Mouse (Mus musculus) embryonic fibroblast, embryonic 13.5 days (primary cell): ENCODE data around the gene Pnkp. TPM values are rescaled to one million over a fixed set of nuclear protein-coding genes. Genes with fewer than 3 reads are reported as not detected.

Source experiments
- H3K27ac ChIP-seq: 2 replicates; pipeline ENCODE4 v1.5.1; 2012; ENCODE audit warnings: low read length, control low read depth, inconsistent platforms; ENCODE audit not compliant: insufficient read depth
- H3K4me1 ChIP-seq: 2 replicates; pipeline ENCODE4 v1.6.1; 2011; ENCODE audit warnings: low read length; ENCODE audit not compliant: control insufficient read depth, insufficient read depth
- H3K4me3 ChIP-seq: 2 replicates; pipeline ENCODE4 v1.5.1; 2011; ENCODE audit warnings: mild to moderate bottlenecking, control low read depth, low read length; ENCODE audit not compliant: insufficient read depth
- CTCF ChIP-seq: IDR thresholded peaks from 2 replicates; pipeline ENCODE4 v1.5.1; 2011; ENCODE audit warnings: mild to moderate bottlenecking, control low read depth, low read length, moderate library complexity, borderline replicate concordance; ENCODE audit not compliant: insufficient read depth
- POLR2A ChIP-seq: IDR thresholded peaks from 2 replicates; pipeline ENCODE4 v1.6.1; 2011; ENCODE audit warnings: low read depth, mild to moderate bottlenecking, control low read depth, low read length, moderate library complexity
- polyA plus RNA-seq: library from polyadenylated mRNA; stranded (reverse); fragments of >200 nt; gene quantifications from 2 replicates; pipeline ENCODE4 v1.2.4, GENCODE M21; 2011; ENCODE audit warnings: low read depth; ENCODE audit not compliant: missing spikeins, insufficient read length

The Pnkp gene
- polyA plus RNA-seq, 1 experiment: 24.7 TPM

DNA sequence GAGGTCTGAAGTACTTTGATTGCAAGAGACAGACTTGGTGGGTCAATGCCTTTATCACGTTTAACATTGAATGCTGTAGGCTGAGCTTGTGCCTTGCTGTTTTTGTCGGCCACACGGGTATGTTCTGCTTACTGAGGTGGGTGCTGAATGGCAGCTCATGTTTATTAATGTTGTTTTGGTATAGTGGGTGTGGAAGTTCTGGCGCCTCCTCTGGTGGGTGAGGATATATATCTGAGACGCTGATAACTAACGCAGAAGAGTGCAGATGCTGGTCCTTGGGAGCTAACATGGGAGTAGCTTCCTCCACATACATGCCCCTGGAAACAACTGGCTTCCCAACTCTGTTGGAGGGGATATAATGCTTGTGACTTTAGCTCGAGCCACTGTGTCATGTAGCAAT is 33.5 kb upstream of the Pnkp start:
- no peak for TF ChIP-seq CTCF
- no peak for TF ChIP-seq POLR2A
- no peak overlapping the region for H3K27ac ChIP-seq
- peaks cover 29% of the 10 kb centered on the region for H3K4me1 ChIP-seq
- H3K4me3 ChIP-seq: no peak overlapping the region

DNA sequence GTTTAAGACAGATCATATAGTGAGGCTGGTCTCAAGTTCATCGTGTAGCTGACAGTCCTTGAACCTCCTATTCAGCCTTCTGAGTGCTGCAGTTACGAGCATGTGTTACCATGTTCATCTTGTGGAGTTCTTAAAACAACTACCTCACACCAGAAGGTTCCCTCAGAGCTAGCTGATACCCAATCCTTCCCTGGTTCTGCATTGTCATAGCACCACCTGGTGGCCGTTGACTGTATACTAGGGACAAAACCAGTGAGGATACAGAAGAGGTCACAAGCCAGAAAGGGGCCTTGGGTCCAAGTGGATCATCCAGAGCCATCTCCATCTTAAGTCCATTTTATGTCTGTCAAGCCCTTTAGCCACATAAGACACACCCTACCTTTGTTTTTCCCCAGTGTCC is 32.1 kb upstream of the Pnkp start:
- Histone ChIP-seq H3K27ac (no peak overlapping the region), H3K4me3 (no peak overlapping the region), H3K4me1 (peaks cover 24% of the 10 kb centered on the region)
- TF ChIP-seq CTCF: peak; percentile 44; the same call in 1 of the 2 replicates
- TF ChIP-seq POLR2A: no peak

DNA sequence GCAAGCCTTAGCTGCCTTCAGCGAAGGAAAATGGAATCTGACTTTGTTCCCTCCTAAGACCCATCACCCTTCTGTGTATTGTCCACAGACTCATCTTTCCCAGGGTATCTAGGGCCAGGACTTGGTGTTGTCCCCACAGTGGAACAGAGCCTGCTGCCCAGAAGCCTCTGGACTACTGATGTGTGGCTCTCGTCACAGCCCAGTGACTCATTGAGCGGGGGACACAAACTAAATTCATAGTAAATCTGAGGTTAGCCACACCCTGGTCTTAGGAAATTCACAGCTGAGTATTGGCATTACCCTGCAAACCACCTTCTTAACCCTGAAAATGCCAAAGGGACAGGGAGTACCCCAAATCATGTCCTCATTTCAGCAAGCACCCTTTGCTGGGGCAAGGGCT is 30.2 kb upstream of the Pnkp start:
- H3K27ac ChIP-seq: no peak overlapping the region; the same call in 1 of the 2 replicates
- no peak for TF ChIP-seq POLR2A
- TF ChIP-seq CTCF: no peak
- H3K4me3 ChIP-seq: no peak overlapping the region
- H3K4me1 ChIP-seq: peaks cover 15% of the 10 kb centered on the region

DNA sequence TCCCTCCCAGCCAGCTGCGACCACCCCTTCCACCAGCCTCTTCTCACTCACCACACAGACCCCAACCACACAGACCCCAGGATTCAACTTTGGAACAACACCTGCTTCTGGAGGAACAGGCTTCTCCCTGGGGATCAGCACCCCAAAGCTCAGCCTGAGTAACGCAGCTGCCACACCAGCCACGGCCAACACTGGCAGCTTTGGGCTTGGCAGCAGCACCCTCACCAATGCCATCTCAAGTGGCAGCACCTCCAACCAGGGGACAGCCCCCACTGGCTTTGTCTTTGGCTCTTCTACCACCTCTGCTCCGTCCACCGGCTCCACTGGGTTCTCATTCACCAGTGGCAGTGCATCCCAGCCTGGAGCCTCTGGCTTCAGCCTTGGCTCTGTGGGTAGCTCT is 28.2 kb upstream of the Pnkp start:
- Histone ChIP-seq H3K4me1 (peaks cover 15% of the 10 kb centered on the region), H3K27ac (no peak overlapping the region), H3K4me3 (no peak overlapping the region)
- no peak for TF ChIP-seq POLR2A
- TF ChIP-seq CTCF: no peak

DNA sequence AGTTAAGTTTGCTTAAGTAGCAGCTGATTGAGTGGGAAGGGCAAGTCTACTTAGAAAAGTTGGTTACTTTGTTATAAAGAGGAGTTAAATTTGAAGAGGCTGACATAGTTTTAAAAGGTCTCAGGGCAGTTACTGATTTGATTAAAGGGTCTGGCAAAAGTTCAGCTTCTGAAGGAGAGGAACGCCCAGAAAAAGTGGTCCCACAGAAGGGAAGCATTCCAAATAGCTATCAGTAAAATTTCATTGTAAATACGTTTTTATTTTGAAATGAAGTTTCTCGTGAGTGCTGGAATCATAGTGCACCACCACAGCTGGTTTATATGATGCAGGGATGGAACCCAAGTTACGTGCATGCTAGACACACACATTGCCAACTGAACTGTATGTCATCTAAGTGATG is 24.2 kb upstream of the Pnkp start:
- no peak for TF ChIP-seq POLR2A
- no peak for TF ChIP-seq CTCF
- no peaks in the 10 kb centered on the region for H3K4me1 ChIP-seq
- no peak overlapping the region; the same call in 1 of the 2 replicates for H3K27ac ChIP-seq
- H3K4me3 ChIP-seq: no peak overlapping the region

DNA sequence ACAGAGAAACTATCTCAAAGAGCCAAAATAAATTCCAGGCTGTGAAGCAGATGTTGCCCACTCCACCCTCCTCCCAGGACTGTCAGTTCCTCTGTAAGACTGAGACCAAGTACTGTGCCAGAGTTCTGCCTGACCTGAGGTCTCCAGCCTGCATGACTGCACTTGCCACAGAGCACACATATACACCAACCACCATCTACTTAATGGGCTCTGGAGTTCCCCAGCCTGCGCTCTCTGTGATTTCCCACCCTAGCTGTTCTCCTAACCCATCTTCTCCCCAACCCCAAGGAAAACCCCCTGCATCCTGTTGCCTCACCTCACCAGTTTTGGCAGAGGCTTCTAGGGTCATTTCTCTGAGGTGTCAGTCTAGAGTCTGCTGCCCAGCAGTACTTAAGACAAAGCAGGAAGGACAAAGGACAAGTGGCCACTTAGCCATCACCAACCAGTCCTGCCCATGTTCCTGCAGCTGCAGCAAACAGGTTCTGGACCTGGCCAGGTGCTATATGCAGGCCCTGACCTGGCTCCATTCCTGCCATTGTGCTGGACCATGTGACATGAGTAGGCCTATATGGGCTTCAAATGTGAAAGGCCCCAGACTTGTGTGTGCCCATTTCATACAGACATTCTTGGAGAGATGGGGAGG is 21.4 kb upstream of the Pnkp start:
- H3K27ac ChIP-seq: no peak overlapping the region
- no peak overlapping the region for H3K4me3 ChIP-seq
- TF ChIP-seq CTCF: no peak
- TF ChIP-seq POLR2A: no peak
- no peaks in the 10 kb centered on the region for H3K4me1 ChIP-seq

DNA sequence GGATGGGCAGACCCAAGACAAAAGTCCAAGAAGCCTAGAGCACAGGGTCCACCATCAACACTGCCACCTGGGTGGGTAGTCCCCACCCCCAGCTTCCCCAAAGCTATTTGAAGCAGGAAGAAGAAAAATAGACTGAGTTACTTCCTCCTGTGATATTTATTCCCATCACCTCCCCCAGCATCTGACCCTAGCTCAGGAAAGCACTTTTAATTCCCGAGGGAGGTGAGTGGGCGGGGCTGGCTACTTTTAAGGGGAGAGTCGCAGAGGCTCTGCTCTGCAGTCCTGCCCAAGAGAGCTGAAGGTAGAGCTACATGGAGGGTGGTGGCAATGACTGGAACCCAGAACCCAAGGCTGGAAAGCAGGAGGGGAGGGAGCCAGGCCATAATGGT is 20.9 kb upstream of the Pnkp start:
- Histone ChIP-seq H3K4me1 (no peaks in the 10 kb centered on the region), H3K4me3 (no peak overlapping the region), H3K27ac (no peak overlapping the region)
- TF ChIP-seq POLR2A (no peak), CTCF (no peak)

DNA sequence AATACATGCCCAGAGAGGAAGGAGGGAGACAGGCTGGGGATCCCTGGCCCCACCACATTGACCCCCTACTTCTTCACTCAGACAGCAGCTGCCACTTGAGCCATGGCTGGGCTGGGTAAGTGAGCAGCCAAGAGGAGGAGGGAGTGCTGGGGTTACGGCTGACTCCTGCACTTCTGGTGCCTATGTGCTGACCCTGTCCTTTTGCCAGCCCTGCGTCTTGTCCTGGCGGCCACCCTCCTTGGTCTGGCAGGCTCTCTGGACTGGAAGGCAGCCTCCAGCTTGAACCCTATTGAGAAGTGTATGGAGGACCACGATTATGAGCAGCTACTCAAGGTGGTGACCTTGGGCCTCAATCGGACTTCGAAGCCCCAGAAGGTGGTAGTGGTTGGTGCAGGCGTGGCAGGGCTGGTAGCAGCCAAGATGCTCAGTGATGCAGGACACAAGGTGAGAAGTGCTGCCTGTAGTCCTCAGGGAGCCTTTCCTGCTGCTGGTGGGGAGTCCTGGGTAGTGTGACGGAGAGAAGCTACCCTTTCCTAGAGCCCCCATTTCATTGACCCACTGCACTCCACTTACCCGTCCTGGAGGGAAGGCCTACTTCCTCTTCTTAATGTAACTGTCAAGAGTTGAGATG is 20.4 kb upstream of the Pnkp start:
- Histone ChIP-seq H3K4me1 (no peaks in the 10 kb centered on the region), H3K4me3 (no peak overlapping the region), H3K27ac (no peak overlapping the region)
- TF ChIP-seq CTCF (no peak), POLR2A (no peak)

DNA sequence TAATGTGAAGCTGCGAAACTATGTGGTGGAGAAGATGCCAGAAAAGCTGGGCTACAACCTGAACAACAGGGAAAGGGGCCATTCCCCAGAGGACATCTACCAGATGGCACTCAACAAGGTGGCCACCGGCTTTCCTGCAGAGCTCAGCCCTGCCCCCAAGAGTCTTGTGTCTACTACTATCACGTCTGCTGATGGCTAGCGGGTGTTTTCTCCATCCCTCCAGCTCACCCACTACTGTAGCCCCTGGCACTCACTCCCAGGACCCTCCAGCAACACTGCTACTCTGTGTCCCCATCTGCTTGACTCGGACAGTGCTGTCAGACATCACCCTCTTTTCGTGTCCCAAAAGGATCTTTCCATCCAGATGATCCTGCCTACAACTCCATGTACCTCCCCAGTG is 18.9 kb upstream of the Pnkp start:
- Histone ChIP-seq H3K4me3 (no peak overlapping the region), H3K27ac (no peak overlapping the region), H3K4me1 (no peaks in the 10 kb centered on the region)
- TF ChIP-seq POLR2A (no peak), CTCF (no peak)

DNA sequence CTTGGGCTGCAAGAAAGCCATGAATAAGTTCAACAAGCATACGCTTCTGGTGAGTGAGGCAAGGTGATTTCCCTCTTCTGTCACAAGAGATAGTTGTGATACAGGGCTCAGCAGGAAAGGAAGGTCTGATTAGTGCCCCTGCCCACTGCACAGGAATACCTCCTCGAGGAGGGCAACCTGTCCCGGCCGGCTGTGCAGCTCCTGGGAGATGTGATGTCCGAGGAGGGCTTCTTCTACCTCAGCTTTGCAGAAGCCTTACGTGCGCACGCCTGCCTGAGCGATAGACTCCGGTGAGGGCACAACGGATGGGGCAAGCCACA is 17.8 kb upstream of the Pnkp start:
- Histone ChIP-seq H3K27ac (no peak overlapping the region), H3K4me1 (no peaks in the 10 kb centered on the region), H3K4me3 (no peak overlapping the region)
- TF ChIP-seq CTCF (no peak), POLR2A (no peak)
